Mouse (Mus musculus): ENCODE measurements at regions not wholly inside any gene's neighbourhood (a gene's known extent, or its start where the extent isn't known, plus 50 kb on each side); places are given as distances from the start of the nearest gene placed in this dataset.

DNA sequence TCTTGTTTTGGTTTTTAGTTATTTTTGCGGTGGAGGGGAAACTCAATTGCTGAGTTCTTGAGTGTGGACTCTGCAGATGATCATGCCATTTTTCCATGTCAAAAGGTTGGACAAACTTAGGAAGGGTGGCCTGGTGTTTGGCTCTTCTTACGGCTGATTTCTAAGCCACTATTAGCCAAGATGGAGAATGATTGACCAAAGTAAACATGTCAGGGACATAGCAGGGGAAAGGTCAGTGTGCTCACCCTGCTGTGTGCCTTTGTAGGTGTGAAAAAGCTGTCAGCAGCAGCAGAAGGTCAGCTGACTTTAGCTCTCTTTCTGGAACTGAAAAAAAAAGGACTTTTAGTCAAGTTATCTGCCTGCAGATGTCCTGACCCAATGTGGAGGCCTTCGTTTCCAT, 137.4 kb upstream of the Mylip start:
- Histone ChIP-seq H3K4me1 (ENCODE audit: control insufficient read depth, insufficient read depth, insufficient read length, low read length) (no peaks in the 10 kb centered on the region), H3K36me3 (ENCODE audit: control insufficient read depth, insufficient read depth, low read length) (no peaks in the 10 kb centered on the region), H3K27me3 (ENCODE audit: control insufficient read depth, insufficient read depth, low read length) (no peaks in the 10 kb centered on the region; the same call in 1 of the 2 replicates), H3K4me3 (ENCODE audit: low read depth, low read length) (no peak overlapping the region), H3K27ac (ENCODE audit: insufficient read depth, low read depth, low read length) (no peak overlapping the region)
- no peak for TF ChIP-seq POLR2A (IDR thresholded peaks at IDR 0.05; ENCODE audit: low read depth, low read length)
- TF ChIP-seq CTCF (IDR thresholded peaks at IDR 0.05; ENCODE audit: extremely low read depth, insufficient read length, insufficient replicate concordance, low read depth, low read length): no peak
- WGBS: 71% methylated on average over 3 of the region's 3 CpGs

DNA sequence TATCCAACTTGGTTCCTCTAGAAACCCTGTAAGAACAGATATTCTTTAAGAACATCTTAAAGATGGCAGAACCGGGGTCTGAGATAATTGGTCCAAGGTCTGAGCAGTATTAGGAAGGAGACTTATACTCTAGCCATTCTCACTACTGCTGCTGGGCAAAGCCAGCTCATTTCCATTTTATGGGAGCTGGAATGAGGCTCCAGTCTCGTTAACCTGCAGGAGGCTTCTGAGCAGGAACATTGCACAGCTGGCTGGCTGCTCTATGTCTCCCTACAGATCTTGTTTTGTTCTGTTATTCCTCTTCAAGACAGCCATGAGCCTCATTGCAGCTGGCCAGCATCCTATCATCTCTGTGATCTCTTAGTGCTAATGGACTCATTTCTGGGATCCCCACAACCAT, 136.3 kb upstream of the Mylip start:
- WGBS: 55% methylated on average over 2 of the region's 2 CpGs
- no peaks in the 10 kb centered on the region; the same call in 1 of the 2 replicates for H3K27me3 ChIP-seq (ENCODE audit: control insufficient read depth, insufficient read depth, low read length)
- no peaks in the 10 kb centered on the region for H3K4me1 ChIP-seq (ENCODE audit: control insufficient read depth, insufficient read depth, insufficient read length, low read length)
- H3K4me3 ChIP-seq (ENCODE audit: low read depth, low read length): no peak overlapping the region
- H3K36me3 ChIP-seq (ENCODE audit: control insufficient read depth, insufficient read depth, low read length): no peaks in the 10 kb centered on the region
- H3K27ac ChIP-seq (ENCODE audit: insufficient read depth, low read depth, low read length): no peak overlapping the region
- no peak for TF ChIP-seq POLR2A (IDR thresholded peaks at IDR 0.05; ENCODE audit: low read depth, low read length)
- no peak for TF ChIP-seq CTCF (IDR thresholded peaks at IDR 0.05; ENCODE audit: extremely low read depth, insufficient read length, insufficient replicate concordance, low read depth, low read length)

- no peaks in the 10 kb centered on the region for H3K36me3 ChIP-seq (ENCODE audit: control insufficient read depth, insufficient read depth, low read length)
These were observed 134.3 kb upstream of the Mylip start for GRCm38 (mm10) chr13:45255277-45255676.

DNA sequence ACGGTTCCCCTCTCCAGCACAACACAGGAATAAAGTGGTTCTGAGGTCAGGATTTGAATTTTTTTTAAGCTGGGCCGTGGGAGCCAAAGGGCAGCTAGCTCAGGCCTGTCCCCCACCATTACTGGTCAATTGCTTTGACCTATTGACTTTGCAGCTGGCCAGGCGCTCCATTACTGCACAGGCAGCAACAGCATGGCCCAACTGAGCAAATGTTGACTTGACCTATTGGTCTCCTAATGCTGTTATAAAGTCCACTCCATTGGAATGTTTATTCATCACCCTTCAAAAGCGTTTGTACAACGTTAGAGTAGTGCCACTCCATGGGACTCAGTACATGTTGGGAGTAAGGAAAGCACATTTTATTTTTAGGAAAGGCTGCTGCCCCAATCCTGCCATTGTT, 127.5 kb upstream of the Mylip start:
- Histone ChIP-seq H3K4me3 (ENCODE audit: low read depth, low read length) (no peak overlapping the region), H3K27me3 (ENCODE audit: control insufficient read depth, insufficient read depth, low read length) (no peaks in the 10 kb centered on the region), H3K27ac (ENCODE audit: insufficient read depth, low read depth, low read length) (no peak overlapping the region), H3K4me1 (ENCODE audit: control insufficient read depth, insufficient read depth, insufficient read length, low read length) (no peaks in the 10 kb centered on the region), H3K36me3 (ENCODE audit: control insufficient read depth, insufficient read depth, low read length) (no peaks in the 10 kb centered on the region)
- WGBS: 47% methylated on average over 5 of the region's 5 CpGs
- TF ChIP-seq POLR2A (IDR thresholded peaks at IDR 0.05; ENCODE audit: low read depth, low read length) (no peak), CTCF (IDR thresholded peaks at IDR 0.05; ENCODE audit: extremely low read depth, insufficient read length, insufficient replicate concordance, low read depth, low read length) (no peak)

More at GRCm38 (mm10) chr13:45255277-45255676, 134.3 kb upstream of the Mylip start:
- Histone ChIP-seq H3K4me3 (ENCODE audit: low read depth, low read length) (no peak overlapping the region), H3K27ac (ENCODE audit: insufficient read depth, low read depth, low read length) (no peak overlapping the region), H3K27me3 (ENCODE audit: control insufficient read depth, insufficient read depth, low read length) (no peaks in the 10 kb centered on the region; the same call in 1 of the 2 replicates), H3K4me1 (ENCODE audit: control insufficient read depth, insufficient read depth, insufficient read length, low read length) (no peaks in the 10 kb centered on the region)
- TF ChIP-seq POLR2A (IDR thresholded peaks at IDR 0.05; ENCODE audit: low read depth, low read length) (no peak), CTCF (IDR thresholded peaks at IDR 0.05; ENCODE audit: extremely low read depth, insufficient read length, insufficient replicate concordance, low read depth, low read length) (no peak)
- 65% methylated on average over 6 of the region's 6 CpGs for WGBS

DNA sequence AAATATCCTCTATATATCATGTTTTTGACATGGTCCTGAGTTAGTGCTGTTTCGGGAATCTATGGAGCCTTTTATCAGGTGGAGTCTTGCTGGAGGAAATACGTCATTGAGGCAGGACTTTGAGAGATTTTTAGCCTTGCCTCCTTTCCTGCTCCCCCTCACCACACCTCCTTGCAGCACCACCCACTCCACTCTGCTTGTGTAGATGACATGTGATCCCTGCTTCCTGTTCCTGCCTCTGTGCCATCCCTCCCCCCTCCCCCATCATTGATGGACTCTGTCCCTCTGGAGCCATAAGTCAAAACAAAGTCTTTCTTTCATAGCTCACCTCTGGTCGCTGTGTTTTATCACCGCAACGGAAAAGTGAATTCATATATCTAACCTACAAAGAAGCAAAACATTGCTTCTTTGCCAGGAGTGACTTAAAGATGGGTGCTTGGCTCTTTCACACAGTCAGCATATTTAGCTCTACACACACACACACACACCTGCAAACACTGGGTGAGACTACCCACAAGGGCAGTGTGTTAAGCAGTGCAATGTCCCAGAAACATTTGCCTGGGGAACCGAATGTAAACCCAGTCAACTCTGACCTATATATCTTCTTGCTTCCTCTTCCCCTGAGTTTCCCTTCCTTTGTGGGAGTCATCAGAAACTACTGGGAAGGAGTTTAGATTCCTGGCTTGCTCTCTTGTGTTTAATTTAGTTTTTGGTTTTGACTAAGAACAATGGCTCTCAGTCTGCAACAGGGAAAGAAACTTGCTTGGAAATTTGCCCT, 123.1 kb upstream of the Mylip start:
- no peak overlapping the region for H3K4me3 ChIP-seq (ENCODE audit: low read depth, low read length)
- TF ChIP-seq POLR2A (IDR thresholded peaks at IDR 0.05; ENCODE audit: low read depth, low read length) (no peak), CTCF (IDR thresholded peaks at IDR 0.05; ENCODE audit: extremely low read depth, insufficient read length, insufficient replicate concordance, low read depth, low read length) (no peak)
- H3K4me1 ChIP-seq (ENCODE audit: control insufficient read depth, insufficient read depth, insufficient read length, low read length): no peaks in the 10 kb centered on the region
- no peaks in the 10 kb centered on the region for H3K36me3 ChIP-seq (ENCODE audit: control insufficient read depth, insufficient read depth, low read length)
- no peak overlapping the region for H3K27ac ChIP-seq (ENCODE audit: insufficient read depth, low read depth, low read length)
- H3K27me3 ChIP-seq (ENCODE audit: control insufficient read depth, insufficient read depth, low read length): no peaks in the 10 kb centered on the region
- WGBS: 49% methylated on average over 6 of the region's 6 CpGs

DNA sequence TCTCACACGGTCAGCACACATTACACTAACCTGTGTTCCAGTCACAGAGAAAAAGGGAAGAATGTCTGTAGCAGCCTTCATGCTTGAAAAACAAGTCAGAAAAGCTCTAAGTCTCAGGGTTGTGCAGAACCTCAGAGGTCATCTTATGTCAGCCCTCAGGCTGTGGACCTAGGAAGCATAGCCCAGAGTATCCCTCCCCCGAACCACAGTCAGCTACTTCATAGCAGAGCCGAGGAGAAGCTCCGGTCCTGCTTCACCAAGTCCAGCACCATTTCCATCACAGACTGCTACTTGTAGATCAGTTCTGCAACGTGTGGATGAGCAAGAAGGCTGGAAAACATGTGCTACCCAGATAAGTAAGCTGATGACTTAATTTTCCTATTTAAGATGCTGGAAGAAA, 122.1 kb upstream of the Mylip start:
- TF ChIP-seq POLR2A (IDR thresholded peaks at IDR 0.05; ENCODE audit: low read depth, low read length) (no peak), CTCF (IDR thresholded peaks at IDR 0.05; ENCODE audit: extremely low read depth, insufficient read length, insufficient replicate concordance, low read depth, low read length) (no peak)
- H3K27me3 ChIP-seq (ENCODE audit: control insufficient read depth, insufficient read depth, low read length): no peaks in the 10 kb centered on the region
- H3K27ac ChIP-seq (ENCODE audit: insufficient read depth, low read depth, low read length): no peak overlapping the region
- WGBS: 88% methylated on average over 5 of the region's 5 CpGs
- H3K4me1 ChIP-seq (ENCODE audit: control insufficient read depth, insufficient read depth, insufficient read length, low read length): no peaks in the 10 kb centered on the region
- H3K4me3 ChIP-seq (ENCODE audit: low read depth, low read length): no peak overlapping the region
- H3K36me3 ChIP-seq (ENCODE audit: control insufficient read depth, insufficient read depth, low read length): no peaks in the 10 kb centered on the region

- no peak overlapping the region for H3K4me3 ChIP-seq (ENCODE audit: low read depth, low read length)
- WGBS: 90% methylated on average over 4 of the region's 4 CpGs
These were observed 121.6 kb upstream of the Mylip start for GRCm38 (mm10) chr13:45267906-45268305.

More at GRCm38 (mm10) chr13:45267906-45268305, 121.6 kb upstream of the Mylip start:
- no peaks in the 10 kb centered on the region for H3K27me3 ChIP-seq (ENCODE audit: control insufficient read depth, insufficient read depth, low read length)
- H3K36me3 ChIP-seq (ENCODE audit: control insufficient read depth, insufficient read depth, low read length): no peaks in the 10 kb centered on the region
- no peak for TF ChIP-seq POLR2A (IDR thresholded peaks at IDR 0.05; ENCODE audit: low read depth, low read length)
- TF ChIP-seq CTCF (IDR thresholded peaks at IDR 0.05; ENCODE audit: extremely low read depth, insufficient read length, insufficient replicate concordance, low read depth, low read length): no peak
- H3K27ac ChIP-seq (ENCODE audit: insufficient read depth, low read depth, low read length): no peak overlapping the region
- H3K4me1 ChIP-seq (ENCODE audit: control insufficient read depth, insufficient read depth, insufficient read length, low read length): no peaks in the 10 kb centered on the region

Data from small intestine, adult 2 months (tissue).